Mouse (Mus musculus): ENCODE results near the gene Tmem138.
"Not testable (repeated sequence)": the region's sequence is repeated elsewhere in the genome, so short reads cannot be mapped to it uniquely, and the experiment has no call there.

The Tmem138 gene

GRCm38 (mm10) chr19:10565217-10565616 is 11.9 kb downstream of the Tmem138 start:
- DNase-seq = no peak

- DNase-seq = no peak
These were observed 12.9 kb downstream of the Tmem138 start for GRCm38 (mm10) chr19:10564278-10564677.

- DNase-seq = no peak
These were observed 14.8 kb downstream of the Tmem138 start for GRCm38 (mm10) chr19:10562351-10562750.

GRCm38 (mm10) chr19:10561558-10562314 is 15.4 kb downstream of the Tmem138 start:
- DNase-seq = peak; percentile 23

GRCm38 (mm10) chr19:10560108-10560507 is 17.1 kb downstream of the Tmem138 start:
- DNase-seq = peak; percentile 28

- not testable (repeated sequence) for DNase-seq
These were observed 19.3 kb downstream of the Tmem138 start for GRCm38 (mm10) chr19:10557837-10558375.

- no peak for DNase-seq
These were observed 19.7 kb downstream of the Tmem138 start for GRCm38 (mm10) chr19:10557430-10557829.

GRCm38 (mm10) chr19:10557001-10557400 is 20.2 kb downstream of the Tmem138 start:
- no peak for DNase-seq

- peak; percentile 93 for DNase-seq
These were observed 21.3 kb downstream of the Tmem138 start, which contains the start of gene Tmem216 for GRCm38 (mm10) chr19:10555624-10556510. Tmem216 (minus strand) TSS chr19:10556238.

GRCm38 (mm10) chr19:10539454-10539853 is 37.7 kb downstream of the Tmem138 start:
- no peak for DNase-seq

- no peak for DNase-seq
These were observed 47.1 kb downstream of the Tmem138 start for GRCm38 (mm10) chr19:10530082-10530481.

GRCm38 (mm10) chr19:10525910-10526309 is 51.3 kb downstream of the Tmem138 start, which contains the start of gene Sdhaf2:
Sdhaf2 (minus strand) TSS chr19:10526142.
- DNase-seq = peak; percentile 83

- DNase-seq = peak; percentile 96
These were observed 51.9 kb downstream of the Tmem138 start, which contains the start of gene Cpsf7 for GRCm38 (mm10) chr19:10525106-10525901. Cpsf7 (plus strand) TSS chr19:10525266.

GRCm38 (mm10) chr19:10524784-10525105 is 52.4 kb downstream of the Tmem138 start:
- no peak for DNase-seq

- no peak for DNase-seq
These were observed 53.6 kb downstream of the Tmem138 start for GRCm38 (mm10) chr19:10523483-10524080.

GRCm38 (mm10) chr19:10521926-10522325 is 55.2 kb downstream of the Tmem138 start:
- no peak for DNase-seq
